Mouse (Mus musculus) adrenal gland, postnatal 4 days (tissue): ENCODE measurements around the gene Prdm12. TPM values are rescaled to one million over a fixed set of nuclear protein-coding genes. Genes with fewer than 3 reads are reported as not detected.

ENCODE experiments used
- microRNA-seq: library from miRNA; unstranded; fragments of <30 nt; microRNA quantifications from one replicate; pipeline ENCODE4 v1.2.0, GENCODE M21; 2021
- total RNA-seq, 2 experiments: library from RNA; stranded (reverse); gene quantifications; 2 replicates each; pipeline ENCODE4 v1.2.3; 2021

Gene Prdm12
- total RNA-seq, 2 experiments from 2014 or later: not detected

Small RNAs within 50 kb of the gene (microRNA-seq; reads per million reads assigned to microRNA genes)
- 1.1 reads per million for gene Mir6998

Other genes starting within 250 kb of the Prdm12 start
- 10 to 100 TPM; 53.1 to 95.2 TPM for gene Ass1, start 169.8 kb upstream of the Prdm12 start, total RNA-seq
- 10 to 100 TPM; 87.0 to 91.6 TPM for gene Fubp3, start 67.4 kb upstream of the Prdm12 start, total RNA-seq
- 10 to 100 TPM; 32.9 to 37.4 TPM for gene Exosc2, start 30.7 kb downstream of the Prdm12 start, total RNA-seq
- 100 to 1,000 TPM; 109 to 112 TPM for gene Abl1, start 48.3 kb downstream of the Prdm12 start, total RNA-seq
- gene Qrfp, start 170.5 kb downstream of the Prdm12 start, total RNA-seq: not detected
- 1 to 10 TPM; 1.1 to 2.2 TPM for gene Fibcd1, start 206.0 kb downstream of the Prdm12 start, total RNA-seq
- gene Lamc3, start 247.3 kb downstream of the Prdm12 start, total RNA-seq: 10 to 100 TPM; 18.7 to 19.6 TPM